Mouse (Mus musculus): Measurements from ENCODE around the gene Cpd.

The Cpd gene

GRCm38 (mm10) chr11:76846878-76847222, at the start of gene Cpd:
Cpd (minus strand) TSS chr11:76847018.
- peak; percentile 90 to 95 for DNase-seq (ENCODE audit: low spot score in 2 of 2)

DNA sequence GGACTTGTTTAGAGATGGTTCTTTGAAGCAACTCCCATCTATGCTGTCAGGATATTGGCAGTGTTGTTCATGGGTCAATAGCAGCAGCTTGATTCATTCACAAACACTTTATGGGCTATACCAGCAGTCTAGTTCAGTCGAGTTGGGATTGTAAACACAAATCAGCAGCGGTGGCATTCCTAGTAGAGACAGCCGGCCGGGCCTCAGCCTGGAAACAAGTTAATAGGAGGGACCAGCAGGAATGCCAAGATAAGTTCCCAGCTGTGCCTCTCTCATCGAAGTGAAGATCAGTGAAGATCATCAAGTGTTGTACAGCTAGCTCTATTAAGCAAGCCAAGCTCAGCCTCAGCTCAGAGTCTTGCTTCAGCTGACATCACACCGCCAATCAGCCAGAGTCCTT, 49.5 kb upstream of the Cpd start:
- DNase-seq (ENCODE audit: low spot score in 2 of 2) = no peak

GRCm38 (mm10) chr11:76894240-76894639, 47.4 kb upstream of the Cpd start:
- peak in 1 of 2 experiments; percentile 30 for DNase-seq (ENCODE audit: low spot score in 2 of 2)

DNA sequence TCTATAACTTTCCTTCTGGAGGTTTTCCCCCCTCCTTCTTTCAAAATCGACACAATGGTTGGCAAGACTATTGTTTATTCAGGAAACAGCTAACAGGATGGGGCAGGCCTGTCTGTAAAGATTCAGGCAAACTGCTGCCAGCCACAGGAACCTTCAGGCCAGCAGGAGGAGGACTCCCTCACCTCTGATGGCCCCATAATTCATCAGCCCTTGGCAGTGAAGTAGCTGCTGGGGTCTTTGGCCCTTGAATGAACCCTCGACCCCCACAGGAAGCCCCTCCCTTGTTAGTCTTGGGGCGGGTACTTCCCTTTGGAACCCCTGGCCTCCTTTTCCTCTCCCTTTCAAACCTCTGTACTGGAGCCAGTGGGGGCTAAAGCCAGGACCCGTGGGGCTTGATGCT, 46.8 kb upstream of the Cpd start:
- DNase-seq (ENCODE audit: low spot score in 2 of 2) = no peak

DNA sequence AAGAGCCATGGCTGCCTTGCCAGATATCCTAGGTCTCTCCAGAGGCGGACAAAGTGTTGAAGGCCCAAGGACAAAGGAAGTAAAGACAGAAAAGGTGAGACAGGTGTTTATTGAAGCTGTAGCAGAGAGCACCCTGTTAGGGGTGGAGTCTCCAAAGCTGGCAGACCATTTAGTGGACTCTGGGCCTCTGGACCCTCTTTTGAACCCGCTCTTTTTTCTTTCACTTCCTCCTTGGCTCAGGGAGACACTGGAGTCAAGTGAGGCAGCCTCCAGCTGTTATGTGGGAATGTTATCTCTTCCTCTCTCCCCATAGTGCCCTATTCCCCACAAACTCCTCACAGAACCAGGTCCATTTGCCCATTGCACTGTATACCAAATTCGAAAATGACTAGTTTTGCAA, 46.2 kb upstream of the Cpd start:
- DNase-seq (ENCODE audit: low spot score in 2 of 2) = no peak

DNA sequence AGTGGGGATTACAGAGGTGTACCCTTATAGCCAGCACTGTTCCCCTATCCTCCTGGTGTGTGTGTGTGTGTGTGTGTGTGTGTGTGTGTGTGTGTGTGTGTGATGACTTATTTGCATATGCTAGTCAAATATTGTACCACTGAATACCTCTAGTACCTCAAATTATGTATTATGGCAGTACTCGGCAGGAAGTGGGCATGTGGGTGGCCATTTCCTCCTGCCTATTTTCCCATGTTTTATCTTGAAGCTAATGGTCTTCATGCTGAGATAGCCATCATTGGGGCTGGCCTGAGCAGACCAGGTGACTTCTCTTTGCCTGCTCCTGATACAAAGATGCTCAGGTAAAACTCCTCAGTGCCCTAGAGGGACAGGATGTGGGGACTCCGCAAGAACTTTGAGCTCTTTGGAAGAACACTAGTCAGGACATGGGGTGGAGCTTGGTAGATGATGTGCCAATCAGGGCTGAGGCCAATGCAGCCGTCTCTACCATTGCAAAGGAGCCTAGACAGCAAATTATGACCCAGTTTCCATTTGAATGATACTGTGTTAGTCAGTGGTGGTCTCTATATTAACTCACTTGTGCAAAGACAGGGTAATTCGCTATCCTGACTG, 45.0 kb upstream of the Cpd start:
- DNase-seq (ENCODE audit: low spot score in 2 of 2) = no peak

GRCm38 (mm10) chr11:76891171-76891570, 44.4 kb upstream of the Cpd start:
- DNase-seq (ENCODE audit: low spot score in 2 of 2) = no peak

DNA sequence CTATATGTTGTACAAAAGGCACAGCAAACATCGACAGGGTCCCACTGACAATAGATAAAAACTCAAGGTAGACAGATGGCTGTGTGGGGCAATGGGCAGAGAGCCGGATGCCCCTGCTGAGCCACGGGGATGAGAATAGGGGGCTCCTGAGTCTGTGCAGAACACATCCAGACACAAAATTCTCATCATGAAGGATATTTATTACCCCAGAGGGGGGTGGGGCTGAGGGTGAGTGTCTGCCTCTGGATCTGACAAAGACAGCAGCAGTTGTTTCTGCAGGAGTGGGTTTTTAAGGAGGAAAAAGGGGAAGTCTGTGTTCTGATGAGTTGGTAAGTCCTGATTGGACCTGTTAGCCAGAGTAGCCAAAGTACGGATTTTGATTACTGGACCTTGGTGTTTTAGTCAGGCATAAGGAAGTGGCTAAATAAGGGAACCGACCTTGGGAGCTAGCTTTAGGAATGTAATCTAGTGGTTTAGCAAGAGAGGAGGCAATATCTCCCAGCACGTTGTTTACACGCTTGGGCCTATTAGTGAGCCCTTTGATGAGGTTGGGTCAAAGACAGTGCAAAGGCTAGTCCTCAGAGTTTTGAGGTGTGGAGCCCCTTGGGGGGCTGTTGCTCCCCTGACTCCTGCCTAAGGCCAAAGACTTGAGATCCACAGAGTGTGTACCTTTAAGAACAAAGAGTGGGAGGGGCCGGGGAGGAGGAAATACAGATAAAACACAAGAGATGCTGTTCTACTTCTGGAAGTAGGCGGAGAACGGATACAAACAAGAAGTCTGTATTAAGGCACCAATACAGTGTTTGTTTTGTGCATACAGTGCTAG, 42.7 kb upstream of the Cpd start:
- peak in 1 of 2 experiments; percentile 33 for DNase-seq (ENCODE audit: low spot score in 2 of 2)

DNA sequence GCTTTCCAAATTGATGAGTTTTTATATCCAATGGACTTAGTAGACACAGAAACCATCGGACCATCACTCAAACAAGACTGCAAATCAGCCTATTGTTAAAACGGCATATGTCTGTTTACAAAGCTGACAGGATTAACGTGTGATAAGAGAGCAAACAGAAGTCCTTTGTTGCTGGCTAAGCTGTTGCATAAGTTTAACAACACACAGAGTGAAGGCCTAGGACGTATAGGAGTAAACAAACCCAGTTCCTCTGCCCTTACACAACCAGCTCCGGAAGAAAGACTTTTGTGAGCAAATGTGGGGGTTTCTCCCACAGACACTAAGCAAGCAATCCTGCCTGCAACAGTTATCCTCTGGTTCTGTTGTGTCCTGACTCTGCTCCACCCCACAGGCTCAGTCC, 37.6 kb upstream of the Cpd start:
- no peak for DNase-seq (ENCODE audit: low spot score in 2 of 2)

DNA sequence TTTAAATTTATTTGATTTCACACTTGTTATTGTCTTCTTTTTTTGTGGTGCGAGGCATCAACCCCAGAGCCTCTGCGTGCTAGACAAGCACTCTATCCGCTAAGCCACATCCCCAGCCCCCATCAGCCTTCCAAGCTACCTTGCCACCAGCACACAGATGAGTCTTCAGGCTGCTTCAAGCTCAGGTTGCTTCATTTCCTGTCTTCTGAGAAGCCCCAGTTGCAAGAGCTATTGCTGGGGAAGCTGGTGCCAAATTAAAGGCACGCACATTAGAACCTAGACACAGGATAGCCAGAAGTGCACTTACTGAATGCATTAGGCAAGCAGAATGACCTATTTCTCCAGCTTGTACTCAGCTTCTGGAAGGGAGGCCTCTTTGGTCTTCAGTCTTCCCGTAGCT, 33.0 kb upstream of the Cpd start:
- no peak for DNase-seq (ENCODE audit: low spot score in 2 of 2)

DNA sequence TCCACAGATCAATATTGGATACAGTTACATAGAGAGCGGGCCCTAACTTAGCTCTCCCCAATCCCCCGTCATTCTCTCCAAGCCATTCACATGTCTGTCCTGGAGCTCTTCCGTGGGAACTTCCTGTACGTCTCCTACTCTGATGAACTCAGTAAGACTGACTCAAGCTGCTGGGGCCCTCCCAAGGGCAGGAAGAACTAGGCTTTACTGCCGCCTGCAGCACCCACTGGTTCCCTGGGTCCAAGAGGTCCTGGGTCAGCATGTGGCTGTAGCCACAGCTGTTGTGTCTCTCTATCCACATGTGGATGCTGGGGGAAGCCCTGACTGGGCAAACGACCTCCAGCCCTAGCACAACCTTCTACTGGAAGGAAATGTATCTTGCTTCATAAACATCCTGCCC, 27.9 kb upstream of the Cpd start:
- no peak for DNase-seq (ENCODE audit: low spot score in 2 of 2)

GRCm38 (mm10) chr11:76873865-76874264, 27.0 kb upstream of the Cpd start:
- DNase-seq (ENCODE audit: low spot score in 2 of 2) = no peak

DNA sequence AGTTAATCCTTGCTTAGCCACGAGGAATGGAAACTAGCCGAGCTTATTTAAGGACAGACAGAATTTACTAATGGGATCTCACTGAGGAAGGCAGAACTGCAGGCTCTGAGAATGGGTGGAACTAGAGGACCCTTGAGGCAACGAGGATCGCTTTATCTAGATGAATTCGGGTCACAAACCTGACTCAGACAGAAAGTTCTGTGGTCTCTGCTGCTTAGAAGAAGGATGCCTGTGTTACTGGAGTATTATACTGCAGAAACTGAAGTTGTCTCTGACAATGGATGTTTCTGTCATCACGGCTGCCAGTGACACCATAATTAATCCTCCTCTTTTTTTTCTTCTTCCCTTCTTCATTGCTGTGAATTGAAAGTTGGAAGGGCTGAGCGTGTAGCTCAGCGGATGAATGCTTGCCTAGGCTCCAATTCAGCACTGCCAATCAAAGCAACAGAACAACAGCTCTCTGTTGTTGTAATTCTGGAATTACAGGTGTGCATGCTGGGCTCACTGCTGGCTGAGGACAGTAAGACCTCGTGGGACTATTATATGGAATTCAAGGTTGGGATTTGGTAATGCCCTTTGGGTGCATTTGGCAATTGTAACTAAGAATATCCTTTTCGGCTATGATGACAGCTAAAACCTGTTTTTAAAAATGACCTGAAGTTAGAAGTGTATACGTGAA, 25.9 kb upstream of the Cpd start:
- DNase-seq (ENCODE audit: low spot score in 2 of 2) = no peak

DNA sequence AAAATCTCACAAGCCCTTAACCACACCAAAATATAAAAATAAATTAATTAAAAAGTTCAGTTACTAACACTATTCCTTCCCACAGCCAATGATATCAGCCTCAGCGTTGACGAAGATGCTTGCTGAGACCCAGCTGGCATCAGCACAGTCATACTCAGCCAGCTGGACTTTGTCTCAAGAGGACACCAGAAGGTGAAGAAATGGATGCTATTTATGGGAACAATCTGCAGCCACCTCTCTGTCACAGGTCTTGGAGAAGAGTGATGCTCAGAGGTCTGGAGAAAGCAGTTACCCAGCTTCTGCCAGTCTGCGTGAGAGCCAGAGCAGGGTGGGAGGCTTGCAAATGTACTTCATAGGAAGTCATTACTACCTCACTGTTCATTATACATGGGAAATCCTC, 14.4 kb upstream of the Cpd start:
- no peak for DNase-seq (ENCODE audit: low spot score in 2 of 2)

DNA sequence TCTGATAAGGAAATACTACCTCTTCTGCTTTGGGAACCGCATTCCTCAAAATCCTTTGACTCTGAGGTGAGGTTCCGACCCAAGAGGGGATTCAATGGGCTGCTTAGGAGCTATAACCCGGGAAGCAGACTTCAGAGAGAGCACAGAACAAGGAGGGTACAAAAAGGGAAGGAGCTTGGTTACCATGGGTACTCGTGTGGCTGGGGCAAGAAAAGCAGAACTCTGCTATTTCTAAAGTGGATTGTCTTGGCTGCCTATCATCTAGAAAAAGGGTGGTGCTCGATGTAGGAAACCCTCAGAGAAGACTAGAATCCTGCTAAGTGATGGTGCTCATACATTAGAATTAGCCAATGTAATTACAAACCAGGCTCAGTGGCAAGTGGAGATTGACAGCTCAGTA, 12.4 kb upstream of the Cpd start:
- DNase-seq (ENCODE audit: low spot score in 2 of 2) = no peak

DNA sequence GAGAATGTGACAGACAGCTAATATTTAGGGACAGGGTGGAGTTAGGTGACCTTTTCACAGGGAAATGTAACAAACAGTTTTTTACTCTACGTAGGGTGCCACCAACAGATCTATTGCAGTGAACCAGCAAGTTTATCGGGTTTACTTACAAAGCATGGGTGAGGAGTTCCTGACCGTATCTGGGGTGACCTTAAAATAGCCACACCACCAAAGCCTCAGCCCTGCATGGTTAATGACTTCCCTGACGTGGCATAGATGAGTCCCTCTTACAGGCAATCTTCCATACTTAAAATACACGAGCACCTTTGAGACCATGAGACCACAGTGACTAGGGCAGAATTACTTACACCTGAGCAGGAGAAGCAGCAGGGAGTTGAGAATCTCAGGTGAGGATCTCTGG, 12.0 kb upstream of the Cpd start:
- peak in 1 of 2 experiments; percentile 5 for DNase-seq (ENCODE audit: low spot score in 2 of 2)

DNA sequence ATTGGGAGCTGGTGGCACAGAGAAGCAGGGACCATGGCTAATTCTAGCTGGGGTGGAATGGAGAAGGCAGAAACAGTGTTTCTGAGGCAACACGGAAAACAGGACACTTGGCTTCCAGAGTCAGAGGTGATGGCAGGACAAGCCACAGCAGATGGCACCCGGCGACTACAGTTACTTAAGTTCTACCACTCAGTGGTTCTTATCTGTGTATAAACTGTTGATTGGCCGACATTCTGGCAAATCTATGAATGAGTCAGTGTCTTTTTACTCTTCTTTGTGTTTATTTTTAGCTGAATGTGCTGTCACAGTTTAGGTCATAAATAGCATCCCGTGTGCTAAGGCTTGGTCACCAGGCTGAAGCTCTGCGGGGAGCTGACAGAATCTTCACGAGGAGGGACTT, 10.3 kb upstream of the Cpd start:
- no peak for DNase-seq (ENCODE audit: low spot score in 2 of 2)

DNA sequence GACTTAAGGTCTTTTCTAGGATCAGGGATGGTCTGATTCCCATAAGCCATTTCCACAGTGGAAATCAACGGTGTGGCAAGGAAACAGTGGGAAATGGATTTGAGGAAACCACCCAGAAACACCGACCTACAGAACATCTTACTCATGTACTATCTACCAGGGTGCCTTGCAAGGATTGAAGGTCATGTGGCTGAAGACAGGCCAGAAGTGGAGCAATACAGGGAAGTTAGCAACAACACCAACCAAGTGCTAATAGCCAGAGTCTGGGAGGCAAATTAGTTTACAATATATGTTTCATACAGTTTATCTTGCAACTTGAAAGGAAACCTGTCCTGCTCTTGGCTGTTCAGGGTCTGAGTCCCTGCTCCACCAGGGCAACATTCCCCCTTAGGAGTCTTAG, 9.8 kb upstream of the Cpd start:
- no peak for DNase-seq (ENCODE audit: low spot score in 2 of 2)

DNA sequence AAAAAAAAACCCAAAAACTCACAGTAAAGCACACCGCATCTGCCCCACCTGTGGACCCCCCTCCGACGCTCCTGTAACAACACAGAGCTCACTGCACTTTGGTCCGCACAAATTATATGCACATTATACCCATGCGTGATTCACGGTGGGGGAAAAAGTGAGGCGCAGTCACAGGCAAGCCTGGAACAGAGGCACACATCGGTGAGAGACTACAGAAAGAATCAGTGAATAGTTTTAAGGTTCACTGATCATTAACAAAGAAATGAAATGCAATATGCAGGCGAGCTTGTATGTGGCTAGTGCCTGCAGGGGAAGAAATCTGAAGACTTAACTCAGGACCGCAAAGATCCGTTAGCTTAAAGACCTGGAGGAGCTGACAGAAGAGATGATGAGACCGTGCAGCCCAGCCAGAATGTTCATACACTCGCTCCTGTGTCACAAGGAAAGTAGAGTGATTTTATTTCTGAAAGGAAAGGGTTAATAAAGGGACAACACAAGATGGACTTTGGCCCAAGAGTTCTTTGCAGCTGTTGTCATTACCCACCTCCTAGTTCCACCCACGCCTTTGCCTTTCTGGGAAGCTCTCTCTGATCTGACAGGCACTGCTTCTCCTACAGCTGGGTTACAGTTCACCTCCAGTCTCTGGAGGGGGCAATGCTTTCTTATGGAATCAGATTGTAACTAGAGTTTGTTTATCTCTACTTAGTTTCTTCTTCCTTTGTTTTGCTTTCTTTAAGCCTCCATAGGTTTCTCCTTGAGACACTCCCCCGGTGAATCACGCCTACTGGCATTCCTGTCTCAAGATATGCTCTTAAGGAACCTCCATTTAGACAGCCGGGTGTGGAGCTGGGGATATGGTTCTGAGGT, 7.9 kb upstream of the Cpd start:
- DNase-seq (ENCODE audit: low spot score in 2 of 2) = no peak

GRCm38 (mm10) chr11:76851512-76851911, 4.7 kb upstream of the Cpd start:
- no peak for DNase-seq (ENCODE audit: low spot score in 2 of 2)

DNA sequence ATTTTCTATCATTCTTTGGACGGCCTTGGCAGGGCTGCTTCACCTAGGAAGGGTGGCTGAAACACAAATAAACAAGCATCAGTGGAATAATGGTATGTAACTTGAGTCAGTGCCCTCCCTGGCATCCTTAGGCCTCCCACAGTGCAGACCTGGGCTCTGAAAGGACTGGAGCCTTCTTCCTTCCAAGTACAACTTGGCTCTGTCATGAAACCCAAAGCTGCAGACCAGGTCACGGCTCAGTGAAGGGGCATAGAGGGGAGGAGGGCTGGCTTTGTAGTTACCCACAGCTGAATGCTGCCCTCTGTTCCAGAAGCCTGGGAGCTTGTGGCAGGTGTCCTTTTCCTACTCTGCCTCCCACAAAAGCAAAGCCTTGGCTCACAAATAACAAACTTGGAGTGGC, 2.8 kb upstream of the Cpd start:
- DNase-seq (ENCODE audit: low spot score in 2 of 2) = no peak

GRCm38 (mm10) chr11:76848081-76848480, 1.3 kb upstream of the Cpd start:
- no peak for DNase-seq (ENCODE audit: low spot score in 2 of 2)
